Mouse (Mus musculus): ENCODE measurements around the gene Phc2.

The Phc2 gene

GRCm38 (mm10) chr4:128720110-128720509, 65.6 kb downstream of the Phc2 start:
- DNase-seq (ENCODE audit: low spot score), result no peak

DNA sequence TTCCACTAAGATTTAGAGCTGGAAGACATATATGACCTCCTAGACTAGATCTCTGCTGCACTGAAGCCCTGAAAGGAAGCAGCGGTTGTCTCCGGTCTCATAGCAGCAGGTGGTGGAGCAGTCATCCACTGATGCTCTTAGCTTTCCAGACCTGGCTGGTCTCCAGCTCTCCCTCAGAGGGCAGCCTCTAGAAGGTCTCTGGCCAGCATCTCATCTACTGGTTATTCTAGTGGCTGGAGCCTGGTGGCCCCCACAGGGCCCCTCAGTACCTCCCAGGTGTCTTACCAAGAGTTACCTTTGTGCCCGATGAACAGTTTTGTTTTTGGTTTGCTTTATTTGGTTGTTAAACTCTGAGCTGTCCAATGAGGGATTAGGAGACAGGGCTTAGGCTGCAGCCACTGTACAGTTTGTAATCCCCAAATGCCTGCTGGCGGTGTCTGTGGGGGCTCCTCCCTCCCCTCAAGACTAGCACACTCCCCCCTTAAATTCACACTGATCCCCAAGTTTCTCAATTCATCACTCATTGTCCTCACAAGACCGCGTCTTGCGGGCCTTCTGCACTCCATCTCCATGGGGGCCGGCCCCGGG, 66.7 kb downstream of the Phc2 start:
- DNase-seq (ENCODE audit: low spot score), result no peak

- no peak for DNase-seq (ENCODE audit: low spot score)
Measured at GRCm38 (mm10) chr4:128721761-128722160, 67.3 kb downstream of the Phc2 start.

- no peak for DNase-seq (ENCODE audit: low spot score)
Measured at GRCm38 (mm10) chr4:128722932-128723331, 68.4 kb downstream of the Phc2 start.

- DNase-seq (ENCODE audit: low spot score), result no peak
Measured at GRCm38 (mm10) chr4:128723431-128723830, 68.9 kb downstream of the Phc2 start.

DNA sequence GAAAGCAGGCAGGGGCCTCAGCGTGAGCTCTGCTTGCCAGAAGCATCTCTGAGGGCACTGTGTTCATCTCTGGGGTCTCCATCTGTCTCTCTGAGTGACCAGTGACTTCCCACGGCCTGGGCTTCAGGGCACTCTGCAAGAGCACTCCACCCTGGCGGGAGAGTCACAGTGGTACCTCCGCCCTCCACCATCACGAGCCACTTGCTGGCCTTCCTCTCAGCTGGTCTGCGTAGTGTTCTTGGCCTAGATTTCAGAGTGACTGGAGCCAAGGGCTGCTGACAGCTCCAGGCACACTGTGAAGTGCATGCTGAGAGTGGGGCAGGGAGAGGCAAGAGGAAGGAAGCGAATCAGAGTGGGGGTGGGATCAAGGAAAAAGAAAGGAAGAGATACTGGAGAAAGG, 69.6 kb downstream of the Phc2 start:
- no peak for DNase-seq (ENCODE audit: low spot score)

DNA sequence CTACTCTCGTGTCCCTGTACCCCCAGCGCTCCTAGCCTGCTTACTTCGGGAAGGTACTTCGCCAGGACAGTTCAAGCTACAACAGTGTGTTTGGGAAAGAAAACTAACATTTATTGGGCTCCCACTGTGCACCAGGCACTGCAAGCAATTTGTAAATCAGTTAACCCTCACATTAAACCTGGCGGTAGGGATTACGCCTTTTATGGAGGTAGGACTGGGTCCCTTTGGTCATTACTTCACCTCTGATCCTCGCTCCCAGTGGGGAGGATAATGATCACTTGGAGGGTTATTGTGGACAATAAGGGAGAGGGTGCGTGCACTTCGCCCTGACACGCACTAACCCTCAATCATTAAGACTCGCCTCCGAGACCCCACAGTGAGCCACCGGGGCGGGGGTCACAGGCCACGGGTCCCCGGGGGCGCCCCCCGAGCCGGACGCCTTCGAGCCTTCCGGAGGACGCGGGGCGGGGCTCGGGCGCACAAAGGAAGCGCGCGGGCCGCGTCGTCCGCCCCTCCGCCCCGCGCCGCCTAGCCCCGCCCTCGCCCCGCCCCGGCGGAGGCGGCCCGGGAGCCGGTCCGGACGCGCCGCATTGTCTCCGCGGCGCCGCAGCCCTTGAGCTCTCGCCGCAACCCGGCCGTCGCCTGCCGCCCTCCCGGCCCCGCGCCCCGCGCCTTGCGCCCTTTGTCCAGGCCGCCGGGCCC, 72.7 kb downstream of the Phc2 start:
- DNase-seq (ENCODE audit: low spot score), result peak; percentile 41

GRCm38 (mm10) chr4:128727721-128728430, 73.4 kb downstream of the Phc2 start:
- no peak for DNase-seq (ENCODE audit: low spot score)

DNA sequence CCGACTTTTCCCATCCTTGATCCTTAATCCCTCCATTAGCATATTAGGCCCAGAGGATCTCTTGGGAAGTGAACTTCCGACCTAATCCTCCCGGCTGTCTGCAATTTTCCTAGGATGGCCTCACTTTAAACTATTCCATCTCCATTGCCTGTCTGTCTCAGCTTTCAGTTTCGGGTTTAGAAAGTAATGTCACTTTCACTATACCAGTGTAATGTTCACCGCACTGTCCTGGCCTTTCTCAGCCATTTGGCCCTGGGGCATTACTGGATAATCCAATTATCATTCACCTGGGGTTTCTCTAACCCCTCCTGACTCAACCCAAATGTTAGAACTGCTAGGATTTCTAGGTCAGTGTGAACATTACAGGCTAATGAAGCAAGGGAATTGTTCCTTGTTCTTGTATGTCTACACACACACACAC, 73.9 kb downstream of the Phc2 start:
- DNase-seq (ENCODE audit: low spot score), result no peak

- DNase-seq (ENCODE audit: low spot score), result no peak
Measured at GRCm38 (mm10) chr4:128729033-128729708, 74.7 kb downstream of the Phc2 start.

- no peak for DNase-seq (ENCODE audit: low spot score)
Measured at GRCm38 (mm10) chr4:128729709-128730037, 75.2 kb downstream of the Phc2 start.

DNA sequence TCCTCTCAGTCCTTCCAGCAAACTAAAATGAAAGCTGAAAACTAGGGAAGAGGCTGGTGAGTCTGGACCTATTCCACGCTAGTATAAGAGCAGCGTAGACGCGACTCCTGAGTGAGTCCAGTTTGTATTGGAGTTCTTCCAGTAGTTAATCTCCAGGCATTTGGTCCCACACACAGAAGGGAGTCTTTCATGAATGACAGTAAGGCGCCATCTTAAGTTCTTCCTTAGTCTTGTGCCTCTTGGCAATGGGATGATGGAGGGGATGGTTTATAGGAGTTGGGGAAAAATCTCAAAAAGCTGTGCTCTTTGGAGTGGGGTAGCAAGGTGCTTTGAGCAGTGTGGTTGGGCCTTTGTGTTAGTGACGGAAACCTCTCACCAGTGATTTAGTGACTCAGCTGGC, 75.8 kb downstream of the Phc2 start:
- DNase-seq (ENCODE audit: low spot score), result no peak

DNA sequence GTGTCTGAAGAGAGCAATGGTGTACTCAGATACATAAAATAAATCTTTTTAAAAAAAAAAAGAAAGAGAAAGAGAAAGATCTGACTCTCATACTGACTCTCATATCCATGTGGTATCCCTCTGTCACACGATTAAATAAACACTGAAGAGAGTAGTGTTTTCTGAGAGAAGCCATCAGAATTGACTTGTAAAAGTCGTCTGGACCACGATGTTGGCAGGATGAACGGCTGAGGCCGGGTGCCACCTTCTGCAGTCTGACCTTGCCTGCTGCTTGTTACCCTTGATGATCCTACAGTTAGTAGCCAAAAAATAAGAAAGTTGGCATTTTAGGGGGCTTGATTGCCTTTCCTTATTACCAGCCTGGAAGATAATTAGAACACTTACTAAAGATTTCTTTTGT, 78.3 kb downstream of the Phc2 start:
- no peak for DNase-seq (ENCODE audit: low spot score)

- DNase-seq (ENCODE audit: low spot score), result no peak
Measured at GRCm38 (mm10) chr4:128733496-128733895, 79.0 kb downstream of the Phc2 start.

DNA sequence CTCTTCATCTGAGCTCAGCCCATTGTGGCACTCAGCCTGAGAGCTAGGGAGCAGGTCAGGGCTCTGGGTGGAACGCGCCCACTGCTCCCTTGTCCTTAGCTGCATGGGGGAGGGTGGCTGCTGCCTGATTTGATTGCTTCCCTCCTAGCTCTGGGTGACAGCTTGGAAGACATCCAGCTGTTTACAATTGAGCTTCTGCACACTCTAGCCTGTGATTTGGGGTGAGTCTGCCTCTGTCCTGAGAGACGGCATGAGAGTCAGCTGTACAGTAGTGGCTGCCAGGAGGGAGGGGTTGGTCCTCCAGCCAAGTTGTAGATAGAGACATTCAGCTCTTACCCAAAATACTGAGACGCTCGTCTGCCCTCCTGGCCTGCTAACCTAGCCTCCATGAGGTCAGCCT, 79.7 kb downstream of the Phc2 start:
- no peak for DNase-seq (ENCODE audit: low spot score)

- DNase-seq (ENCODE audit: low spot score), result no peak
Measured at GRCm38 (mm10) chr4:128734721-128735671, 80.5 kb downstream of the Phc2 start.

- no peak for DNase-seq (ENCODE audit: low spot score)
Measured at GRCm38 (mm10) chr4:128737137-128737589, 82.7 kb downstream of the Phc2 start.

- no peak for DNase-seq (ENCODE audit: low spot score)
Measured at GRCm38 (mm10) chr4:128737825-128738610, 83.5 kb downstream of the Phc2 start.

DNA sequence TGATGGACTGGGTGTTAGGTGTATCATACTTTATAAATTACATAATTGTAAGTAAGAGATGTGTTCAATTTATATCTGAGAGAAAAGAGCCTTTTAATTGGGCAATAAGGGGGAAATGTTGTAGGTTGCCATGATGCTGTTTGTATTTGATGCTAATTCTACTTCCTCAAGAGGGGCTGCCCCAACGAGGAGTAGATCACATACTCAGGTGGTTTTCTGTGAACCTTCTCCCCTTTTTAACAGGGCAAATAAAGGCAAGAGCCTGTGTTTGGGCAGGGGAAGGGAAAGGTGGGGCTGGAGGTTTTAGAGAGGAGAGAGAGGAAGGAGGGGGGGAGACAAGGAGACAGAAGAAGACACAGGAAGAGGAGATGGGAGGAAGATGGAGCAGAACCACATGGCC, 86.4 kb downstream of the Phc2 start:
- no peak for DNase-seq (ENCODE audit: low spot score)

DNA sequence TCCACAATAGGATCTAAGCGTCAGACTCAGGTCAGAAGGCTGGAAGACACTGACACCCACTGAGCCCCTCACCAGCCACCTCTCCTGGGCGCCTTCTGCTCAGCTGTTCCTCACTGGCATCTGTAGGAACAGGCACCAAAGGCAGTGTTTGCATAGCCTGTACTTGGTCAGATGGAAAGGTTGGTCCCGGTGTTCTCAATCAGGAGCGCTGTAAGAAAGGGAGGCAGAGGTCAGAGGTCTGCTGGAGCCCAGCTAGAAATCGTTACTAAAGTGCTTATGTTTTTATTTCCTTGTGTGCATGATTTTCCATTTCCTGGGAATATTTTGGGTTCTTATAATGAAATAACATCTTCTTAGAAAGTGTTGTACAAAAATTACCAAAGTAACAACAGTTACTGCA, 87.4 kb downstream of the Phc2 start:
- no peak for DNase-seq (ENCODE audit: low spot score)
